Mouse (Mus musculus) bone marrow, adult 2 months (tissue): ENCODE data around the gene Smtnl1. TPM values are rescaled to one million over a fixed set of nuclear protein-coding genes. Genes with fewer than 3 reads are reported as not detected.

Experiments used
- H3K27ac ChIP-seq: fragments of 200-500 bp; 2 replicates; pipeline ENCODE4 v1.5.1; 2012; ENCODE audit warnings: low read depth, mild to moderate bottlenecking, control low read depth, inconsistent platforms, low read length; ENCODE audit not compliant: control insufficient read depth, poor library complexity, insufficient read depth
- H3K4me1 ChIP-seq: fragments of 200-500 bp; 2 replicates; pipeline ENCODE4 v1.6.1; 2011; ENCODE audit warnings: low read length; ENCODE audit not compliant: control insufficient read depth, insufficient read depth
- H3K4me3 ChIP-seq: fragments of 200-500 bp; replicated peaks from 2 replicates; pipeline ENCODE3; 2011; ENCODE audit warnings: mild to moderate bottlenecking, low read depth, low read length, control low read depth; ENCODE audit not compliant: control insufficient read depth
- CTCF ChIP-seq: fragments of 200-500 bp; IDR thresholded peaks from 2 replicates; pipeline ENCODE4 v1.5.1; 2011; ENCODE audit warnings: low read length, control low read depth; ENCODE audit not compliant: control insufficient read depth, insufficient read depth
- POLR2A ChIP-seq: fragments of 200-500 bp; IDR thresholded peaks from 2 replicates; pipeline ENCODE4 v1.6.1; 2011; ENCODE audit warnings: low read depth, mild to moderate bottlenecking, control low read depth, low read length, borderline replicate concordance; ENCODE audit not compliant: control insufficient read depth
- WGBS: fragments of 180-500 bp; shearing (Covaris S2); methylation state at CpG from one replicate; pipeline ENCODE4 v1.1.7; 2018; 5-methylcytosine and 5-hydroxymethylcytosine counted together
- polyA plus RNA-seq: library from polyadenylated mRNA; stranded (reverse); fragments of >200 nt; gene quantifications from 2 replicates; pipeline ENCODE4 v1.2.4, GENCODE M21; 2011; ENCODE audit warnings: low replicate concordance; ENCODE audit not compliant: missing spikeins, insufficient read depth, insufficient read length

The Smtnl1 gene
- polyA plus RNA-seq, 1 experiment, result 0.85 TPM

GRCm38 (mm10) chr2:84831666-84832391, 9.4 kb upstream of the Smtnl1 start:
- no peak overlapping the region; the same call in 1 of the 2 replicates for H3K27ac ChIP-seq
- no peak overlapping the region for H3K4me3 ChIP-seq
- WGBS, result 27% methylated on average over 10 of the region's 10 CpGs
- H3K4me1 ChIP-seq, result peaks cover 3% of the 10 kb centered on the region
- TF ChIP-seq POLR2A, result no peak
- peak; percentile 97 for TF ChIP-seq CTCF

GRCm38 (mm10) chr2:84827283-84827920, 5.0 kb upstream of the Smtnl1 start:
- Histone ChIP-seq H3K4me3 (peak overlapping the region; percentile 80), H3K4me1 (peaks cover 5% of the 10 kb centered on the region), H3K27ac (peak overlapping the region; percentile 36)
- under 1% methylated on average over 29 of the region's 29 CpGs for WGBS
- TF ChIP-seq POLR2A (no peak), CTCF (no peak)

- no peak for TF ChIP-seq POLR2A
- no peak for TF ChIP-seq CTCF
- WGBS, result under 1% methylated on average over 34 of the region's 34 CpGs
Measured at GRCm38 (mm10) chr2:84826488-84827282, 4.2 kb upstream of the Smtnl1 start, which contains the start of gene Timm10. Gene Timm10, plus strand, starts transcription at chr2:84826997.

GRCm38 (mm10) chr2:84823237-84823636, 785 bp upstream of the Smtnl1 start:
- Histone ChIP-seq H3K27ac (no peak overlapping the region), H3K4me1 (peaks cover 1% of the 10 kb centered on the region; the same call in 1 of the 2 replicates), H3K4me3 (no peak overlapping the region)
- TF ChIP-seq CTCF (no peak), POLR2A (no peak)
- 18% methylated on average over 2 of the region's 2 CpGs for WGBS

More at GRCm38 (mm10) chr2:84826488-84827282, 4.2 kb upstream of the Smtnl1 start, which contains the start of gene Timm10:
- Histone ChIP-seq H3K27ac (peak within 1 kb of the TSS; percentile 36), H3K4me1 (peaks cover 1% of the 10 kb centered on the region; the same call in 1 of the 2 replicates), H3K4me3 (peak within 1 kb of the TSS; percentile 80)

GRCm38 (mm10) chr2:84819861-84820260, 2.6 kb downstream of the Smtnl1 start:
- H3K27ac ChIP-seq, result no peak overlapping the region
- TF ChIP-seq CTCF, result no peak
- WGBS, result 28% methylated on average over 3 of the region's 3 CpGs
- H3K4me1 ChIP-seq, result peaks cover 2% of the 10 kb centered on the region; the same call in 1 of the 2 replicates
- no peak overlapping the region for H3K4me3 ChIP-seq

- H3K4me1 ChIP-seq, result peaks cover 5% of the 10 kb centered on the region
- TF ChIP-seq CTCF, result no peak
- no peak for TF ChIP-seq POLR2A
- H3K4me3 ChIP-seq, result no peak overlapping the region
- H3K27ac ChIP-seq, result peak overlapping the region; percentile 89
- 85% methylated on average over 6 of the region's 6 CpGs for WGBS
Measured at GRCm38 (mm10) chr2:84812676-84813075, 9.8 kb downstream of the Smtnl1 start.

GRCm38 (mm10) chr2:84811880-84812279, 10.6 kb downstream of the Smtnl1 start:
- 50% methylated on average over 7 of the region's 7 CpGs for WGBS
- no peak overlapping the region for H3K4me3 ChIP-seq
- H3K4me1 ChIP-seq, result peaks cover 4% of the 10 kb centered on the region
- H3K27ac ChIP-seq, result peak overlapping the region; percentile 89
- TF ChIP-seq CTCF (no peak), POLR2A (peak; percentile 43; the same call in 1 of the 2 replicates)
